Mouse (Mus musculus): ENCODE measurements around the gene Phlpp1. TPM values are rescaled to one million over a fixed set of nuclear protein-coding genes. Genes with fewer than 3 reads are reported as not detected.
A peak's percentile ranks its signal among the peaks of the same experiment; 100 is the strongest.

Gene Phlpp1
- total and polyA plus RNA-seq, 2 experiments = 8.3 to 8.7 TPM

DNA sequence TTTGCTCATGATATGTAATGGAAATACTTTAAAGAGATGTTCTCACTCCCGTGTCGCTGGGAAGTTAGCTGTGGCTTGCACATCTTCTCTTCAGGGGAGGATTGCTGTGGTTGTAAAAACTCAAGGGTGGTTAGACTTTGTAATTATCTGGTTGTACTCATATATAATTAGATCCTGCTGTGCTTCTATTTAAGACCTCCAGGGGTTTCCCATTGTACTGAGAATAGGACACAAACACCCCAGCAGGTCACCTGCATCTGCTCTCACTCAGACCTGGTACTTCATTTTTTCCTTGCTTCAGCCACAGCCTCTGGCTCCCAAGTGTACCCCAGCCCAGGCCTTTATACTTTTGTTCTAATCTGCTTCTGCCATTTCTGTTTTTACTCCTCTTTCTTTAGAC is 50.4 kb downstream of the Phlpp1 start:
- H3K9ac ChIP-seq (ENCODE audit: low read depth, low read length) = no peak overlapping the region
- no peaks in the 10 kb centered on the region for H3K4me1 ChIP-seq (ENCODE audit: control insufficient read depth, insufficient read depth, low read length)
- TF ChIP-seq POLR2A (IDR thresholded peaks at IDR 0.05; ENCODE audit: extremely low read depth, insufficient read depth, low read length) = no peak
- no peak for TF ChIP-seq CTCF (IDR thresholded peaks at IDR 0.05; ENCODE audit: low read depth, low read length)
- H3K79me2 ChIP-seq (ENCODE audit: control insufficient read depth, insufficient read depth, low read length) = peaks cover 21% of the 10 kb centered on the region
- no peak for DNase-seq (ENCODE audit: extremely low read depth, low read depth, low spot score)
- H3K4me3 ChIP-seq (ENCODE audit: insufficient read depth, low read depth, low read length) = no peak overlapping the region
- H3K27me3 ChIP-seq (ENCODE audit: control insufficient read depth, insufficient read depth, low read length) = no peaks in the 10 kb centered on the region
- no peaks in the 10 kb centered on the region for H3K36me3 ChIP-seq (ENCODE audit: control insufficient read depth, insufficient read depth, low read length)
- 77% methylated on average over 2 of the region's 2 CpGs for WGBS
- no peak overlapping the region for H3K27ac ChIP-seq (replicated peaks; ENCODE audit: insufficient read depth, low read depth, low read length)

DNA sequence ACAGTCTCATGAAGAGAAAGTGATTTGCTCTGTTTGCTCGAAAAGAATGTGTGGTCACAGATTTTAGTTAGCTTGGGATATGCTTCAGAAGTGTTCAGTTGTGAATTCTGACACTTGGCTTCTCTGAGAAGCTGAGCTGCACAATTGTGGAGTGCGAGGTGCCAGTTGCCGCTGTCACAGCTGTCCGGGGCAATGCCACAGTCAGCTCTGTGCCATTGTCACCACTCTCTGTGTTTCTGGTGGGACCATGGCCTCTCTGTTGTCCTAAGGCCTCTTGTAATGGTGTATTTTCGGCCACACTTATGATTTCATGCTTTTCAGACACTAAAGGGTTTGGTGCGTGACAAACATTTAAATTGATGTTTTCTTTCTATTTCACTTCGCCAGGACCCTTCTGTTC is 55.1 kb downstream of the Phlpp1 start:
- Histone ChIP-seq H3K27ac (replicated peaks; ENCODE audit: insufficient read depth, low read depth, low read length) (no peak overlapping the region), H3K9ac (ENCODE audit: low read depth, low read length) (no peak overlapping the region), H3K4me1 (ENCODE audit: control insufficient read depth, insufficient read depth, low read length) (peaks cover 5% of the 10 kb centered on the region), H3K79me2 (ENCODE audit: control insufficient read depth, insufficient read depth, low read length) (peaks cover 23% of the 10 kb centered on the region), H3K4me3 (ENCODE audit: insufficient read depth, low read depth, low read length) (no peak overlapping the region), H3K27me3 (ENCODE audit: control insufficient read depth, insufficient read depth, low read length) (no peaks in the 10 kb centered on the region), H3K36me3 (ENCODE audit: control insufficient read depth, insufficient read depth, low read length) (no peaks in the 10 kb centered on the region)
- WGBS = 93% methylated on average over 7 of the region's 7 CpGs
- TF ChIP-seq CTCF (IDR thresholded peaks at IDR 0.05; ENCODE audit: low read depth, low read length) = no peak
- TF ChIP-seq POLR2A (IDR thresholded peaks at IDR 0.05; ENCODE audit: extremely low read depth, insufficient read depth, low read length) = no peak
- no peak for DNase-seq (ENCODE audit: extremely low read depth, low read depth, low spot score)

DNA sequence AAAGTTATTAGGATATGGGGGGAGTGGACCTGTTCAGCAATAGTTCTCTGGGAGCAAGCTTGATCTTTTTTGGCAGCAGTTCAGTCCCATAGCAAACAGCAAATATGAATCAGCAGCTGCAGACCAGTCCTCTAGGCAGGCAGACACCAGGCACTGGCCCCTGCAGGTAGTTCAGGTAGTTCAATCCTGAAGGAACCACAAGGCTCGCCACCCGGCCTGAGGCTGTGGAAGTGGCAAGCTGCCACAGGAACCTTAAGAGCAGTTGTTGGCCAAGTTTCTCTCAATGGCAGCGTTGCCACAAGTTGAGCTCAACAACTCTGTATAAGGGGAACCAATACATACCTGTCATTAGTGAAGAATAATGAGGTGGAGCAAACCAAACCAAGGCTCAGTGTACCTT is 58.8 kb downstream of the Phlpp1 start:
- H3K27me3 ChIP-seq (ENCODE audit: control insufficient read depth, insufficient read depth, low read length) = no peaks in the 10 kb centered on the region
- peaks cover 28% of the 10 kb centered on the region for H3K79me2 ChIP-seq (ENCODE audit: control insufficient read depth, insufficient read depth, low read length)
- H3K4me1 ChIP-seq (ENCODE audit: control insufficient read depth, insufficient read depth, low read length) = peaks cover 11% of the 10 kb centered on the region
- no peak overlapping the region for H3K4me3 ChIP-seq (ENCODE audit: insufficient read depth, low read depth, low read length)
- no peaks in the 10 kb centered on the region for H3K36me3 ChIP-seq (ENCODE audit: control insufficient read depth, insufficient read depth, low read length)
- 38% methylated on average over 3 of the region's 3 CpGs for WGBS
- no peak overlapping the region for H3K9ac ChIP-seq (ENCODE audit: low read depth, low read length)
- TF ChIP-seq CTCF (IDR thresholded peaks at IDR 0.05; ENCODE audit: low read depth, low read length) = no peak
- TF ChIP-seq POLR2A (IDR thresholded peaks at IDR 0.05; ENCODE audit: extremely low read depth, insufficient read depth, low read length) = no peak
- H3K27ac ChIP-seq (replicated peaks; ENCODE audit: insufficient read depth, low read depth, low read length) = no peak overlapping the region; the same call in 1 of the 2 replicates
- DNase-seq (ENCODE audit: extremely low read depth, low read depth, low spot score) = no peak

DNA sequence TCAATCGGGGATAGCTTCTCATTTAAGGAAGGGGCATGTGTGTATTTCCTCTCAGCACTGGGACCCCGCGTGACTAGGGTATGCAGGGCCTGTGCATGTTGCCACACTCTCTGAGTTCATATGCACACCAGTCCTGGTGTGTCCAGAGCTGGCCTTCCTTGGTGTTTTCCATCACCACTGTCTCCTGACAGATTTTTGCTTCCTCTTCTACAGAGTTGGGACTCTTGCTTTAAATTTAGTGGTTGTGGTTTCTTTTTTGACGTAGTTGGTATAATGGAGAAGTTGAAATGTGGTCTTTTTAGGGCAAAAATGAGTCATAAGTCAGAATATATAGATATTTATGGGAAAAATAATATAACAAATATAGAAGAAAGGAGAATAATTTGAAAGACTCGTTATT is 59.8 kb downstream of the Phlpp1 start:
- TF ChIP-seq POLR2A (IDR thresholded peaks at IDR 0.05; ENCODE audit: extremely low read depth, insufficient read depth, low read length) (no peak), CTCF (IDR thresholded peaks at IDR 0.05; ENCODE audit: low read depth, low read length) (no peak)
- no peak overlapping the region for H3K27ac ChIP-seq (replicated peaks; ENCODE audit: insufficient read depth, low read depth, low read length)
- DNase-seq (ENCODE audit: extremely low read depth, low read depth, low spot score) = no peak

DNA sequence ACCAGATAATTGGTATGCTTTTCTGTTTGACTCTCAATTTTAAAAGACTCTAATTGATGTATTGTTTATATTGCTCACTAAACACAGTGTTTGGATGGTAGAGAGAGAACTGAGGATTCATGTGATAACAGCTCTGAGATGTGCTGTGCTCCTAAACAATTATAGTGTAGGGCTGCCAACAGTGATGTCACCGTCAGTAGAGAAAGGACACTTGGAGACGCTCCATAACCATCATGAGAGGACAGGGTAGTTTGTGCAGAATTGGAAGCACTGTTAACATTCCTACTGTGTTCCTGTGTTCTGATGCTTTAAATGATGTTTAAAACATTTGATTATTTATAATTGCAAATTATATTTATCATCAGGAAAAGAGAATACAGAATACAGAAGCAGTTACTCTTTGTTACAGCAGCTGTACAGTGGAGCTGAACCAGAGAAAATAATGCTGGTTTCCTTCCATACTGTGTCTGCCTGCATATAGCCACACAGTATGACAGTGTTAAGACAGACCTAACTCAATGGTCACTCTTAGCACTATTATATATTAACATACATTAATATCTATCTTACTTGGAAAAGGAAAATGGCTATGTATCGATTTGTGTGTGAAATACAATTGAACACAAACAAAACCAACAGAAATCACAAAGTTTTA is 60.4 kb downstream of the Phlpp1 start:
- 23% methylated on average over 3 of the region's 3 CpGs for WGBS
- peaks cover 11% of the 10 kb centered on the region for H3K4me1 ChIP-seq (ENCODE audit: control insufficient read depth, insufficient read depth, low read length)
- TF ChIP-seq POLR2A (IDR thresholded peaks at IDR 0.05; ENCODE audit: extremely low read depth, insufficient read depth, low read length) (no peak), CTCF (IDR thresholded peaks at IDR 0.05; ENCODE audit: low read depth, low read length) (no peak)
- H3K36me3 ChIP-seq (ENCODE audit: control insufficient read depth, insufficient read depth, low read length) = no peaks in the 10 kb centered on the region
- H3K9ac ChIP-seq (ENCODE audit: low read depth, low read length) = no peak overlapping the region
- H3K27me3 ChIP-seq (ENCODE audit: control insufficient read depth, insufficient read depth, low read length) = no peaks in the 10 kb centered on the region
- 0 out of 2 replicates have a peak overlapping the region, but pooled peaks have one; percentile 8 for H3K27ac ChIP-seq (replicated peaks; ENCODE audit: insufficient read depth, low read depth, low read length)
- H3K79me2 ChIP-seq (ENCODE audit: control insufficient read depth, insufficient read depth, low read length) = peaks cover 30% of the 10 kb centered on the region
- peak; percentile 83 for DNase-seq (ENCODE audit: extremely low read depth, low read depth, low spot score)
- H3K4me3 ChIP-seq (ENCODE audit: insufficient read depth, low read depth, low read length) = no peak overlapping the region

More for the DNA sequence above, 59.8 kb downstream of the Phlpp1 start:
- Histone ChIP-seq H3K79me2 (ENCODE audit: control insufficient read depth, insufficient read depth, low read length) (peaks cover 32% of the 10 kb centered on the region), H3K4me1 (ENCODE audit: control insufficient read depth, insufficient read depth, low read length) (peaks cover 11% of the 10 kb centered on the region), H3K9ac (ENCODE audit: low read depth, low read length) (no peak overlapping the region), H3K4me3 (ENCODE audit: insufficient read depth, low read depth, low read length) (no peak overlapping the region), H3K27me3 (ENCODE audit: control insufficient read depth, insufficient read depth, low read length) (no peaks in the 10 kb centered on the region), H3K36me3 (ENCODE audit: control insufficient read depth, insufficient read depth, low read length) (no peaks in the 10 kb centered on the region)
- 92% methylated on average over 5 of the region's 5 CpGs for WGBS

DNA sequence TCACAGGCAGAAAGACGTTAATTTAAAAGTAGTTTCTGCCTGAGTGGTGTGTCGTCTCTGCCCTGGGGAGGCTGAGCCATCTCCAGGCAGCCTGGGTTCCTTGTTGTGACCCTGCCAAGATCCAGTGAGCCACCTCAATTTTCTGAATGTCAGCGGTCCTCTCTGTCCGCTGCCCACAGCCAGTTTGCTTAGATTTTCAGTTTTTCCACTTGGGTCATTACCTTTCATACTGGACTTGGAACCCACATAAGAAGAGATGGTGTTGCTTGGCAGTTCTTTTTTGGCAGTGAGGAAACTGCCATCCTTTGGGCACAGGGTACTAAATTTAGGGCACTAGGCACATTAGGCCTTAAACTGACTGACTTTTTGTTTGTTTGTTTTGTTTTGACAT is 60.9 kb downstream of the Phlpp1 start:
- peak; percentile 85 for DNase-seq (ENCODE audit: extremely low read depth, low read depth, low spot score)
- H3K27ac ChIP-seq (replicated peaks; ENCODE audit: insufficient read depth, low read depth, low read length) = 0 out of 2 replicates have a peak overlapping the region, but pooled peaks have one; percentile 8
- no peaks in the 10 kb centered on the region for H3K27me3 ChIP-seq (ENCODE audit: control insufficient read depth, insufficient read depth, low read length)
- 20% methylated on average over 4 of the region's 4 CpGs for WGBS
- peaks cover 34% of the 10 kb centered on the region for H3K79me2 ChIP-seq (ENCODE audit: control insufficient read depth, insufficient read depth, low read length)
- TF ChIP-seq POLR2A (IDR thresholded peaks at IDR 0.05; ENCODE audit: extremely low read depth, insufficient read depth, low read length) (no peak), CTCF (IDR thresholded peaks at IDR 0.05; ENCODE audit: low read depth, low read length) (no peak)
- no peak overlapping the region for H3K9ac ChIP-seq (ENCODE audit: low read depth, low read length)
- peaks cover 11% of the 10 kb centered on the region for H3K4me1 ChIP-seq (ENCODE audit: control insufficient read depth, insufficient read depth, low read length)
- H3K4me3 ChIP-seq (ENCODE audit: insufficient read depth, low read depth, low read length) = no peak overlapping the region
- H3K36me3 ChIP-seq (ENCODE audit: control insufficient read depth, insufficient read depth, low read length) = no peaks in the 10 kb centered on the region

Data from liver, adult 2 months (tissue).